Mouse (Mus musculus) skeletal muscle tissue, adult 2 months (tissue): Measurements from ENCODE around the gene Rps3a1.

Source experiments
- DNase-seq: peaks from one replicate; pipeline ENCODE4 v3.0.0-alpha.2; 2012; ENCODE audit warnings: low read depth, low spot score

Rps3a1 gene

DNA sequence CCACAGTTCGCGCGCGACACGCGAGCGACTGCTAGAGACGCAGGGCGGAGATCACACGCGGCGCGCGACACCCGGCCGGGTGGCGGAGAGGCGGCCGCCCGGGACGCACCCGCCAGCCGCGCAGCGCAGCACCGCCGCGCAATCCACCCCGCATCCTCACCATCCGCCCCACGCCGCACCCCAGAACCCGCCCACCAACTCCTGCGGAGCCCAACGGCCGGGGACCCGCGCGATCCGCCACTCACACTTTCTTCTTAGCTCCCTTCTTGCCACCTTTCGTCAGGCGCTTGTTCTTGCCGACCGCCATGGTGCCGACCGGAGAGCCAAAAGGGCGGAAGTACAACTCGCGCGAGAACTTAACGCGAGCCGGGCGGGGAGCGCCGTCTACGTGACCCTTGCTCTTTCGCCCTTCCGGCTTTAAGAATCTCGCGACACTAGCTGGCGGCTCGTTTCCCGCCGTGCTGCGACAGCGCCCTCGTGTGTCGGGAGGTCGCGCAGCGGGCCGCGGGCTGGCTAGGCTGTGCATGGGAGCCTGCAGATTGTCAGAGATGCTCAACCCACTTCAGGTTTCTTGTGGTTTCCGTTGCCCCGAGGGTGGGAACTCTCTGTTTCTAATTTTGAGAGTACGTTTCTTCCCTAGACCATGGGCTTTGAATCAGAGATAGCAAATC, at the start of gene Rps3a1:
TSS of gene Rps3a1 (minus strand) at position 440 of the 671 bp plus-strand sequence.
- DNase-seq: peak; percentile 98

DNA sequence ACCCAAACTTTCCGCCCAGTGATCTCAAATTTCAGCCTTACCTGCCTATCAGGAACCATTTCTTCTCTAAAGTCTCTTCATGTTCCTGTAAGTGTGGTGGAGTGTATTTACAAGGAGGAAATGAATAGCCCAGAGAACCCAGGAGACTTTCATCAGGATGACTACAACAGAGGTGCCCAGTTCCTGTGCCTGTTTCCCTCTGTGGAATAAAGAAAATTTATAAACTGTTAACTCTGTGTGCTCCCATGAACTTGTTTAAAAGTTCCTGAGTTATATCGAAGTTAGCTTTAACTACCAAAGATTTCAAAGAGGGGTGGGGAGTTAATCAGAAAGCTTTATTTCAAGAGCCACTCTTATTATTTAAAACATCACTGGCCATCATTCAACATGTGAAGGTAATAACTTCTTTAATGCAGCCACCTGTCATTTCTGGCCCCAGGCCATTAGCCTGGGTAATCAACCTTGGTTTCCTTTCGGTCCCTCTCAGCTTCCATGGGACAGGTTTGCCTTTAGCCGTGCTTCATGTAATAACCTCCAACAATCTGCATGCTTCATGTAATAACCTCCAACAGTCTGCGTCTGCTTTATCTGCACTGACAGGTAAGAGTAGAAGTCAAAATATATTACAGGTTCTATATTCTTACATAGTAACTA, 45.4 kb upstream of the Rps3a1 start:
- DNase-seq: no peak

DNA sequence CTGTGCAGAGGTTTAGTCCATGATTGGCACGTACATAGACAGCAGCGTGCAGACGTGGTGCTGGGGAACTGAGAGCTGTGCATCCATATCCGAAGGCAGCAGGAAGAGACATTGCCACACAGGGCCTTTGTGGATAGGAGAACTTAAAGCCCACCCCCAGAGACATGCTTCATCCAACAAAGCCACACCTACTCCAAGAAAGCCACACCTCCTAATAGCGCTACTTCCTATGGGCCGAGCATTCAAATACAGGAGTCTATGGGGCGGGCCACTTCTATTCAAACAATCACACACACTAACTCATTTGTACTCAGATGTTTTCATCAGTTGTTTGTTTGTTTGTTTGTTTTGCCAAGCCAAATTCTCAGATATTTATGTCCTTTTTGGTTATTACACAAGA, 42.0 kb upstream of the Rps3a1 start:
- DNase-seq: no peak

DNA sequence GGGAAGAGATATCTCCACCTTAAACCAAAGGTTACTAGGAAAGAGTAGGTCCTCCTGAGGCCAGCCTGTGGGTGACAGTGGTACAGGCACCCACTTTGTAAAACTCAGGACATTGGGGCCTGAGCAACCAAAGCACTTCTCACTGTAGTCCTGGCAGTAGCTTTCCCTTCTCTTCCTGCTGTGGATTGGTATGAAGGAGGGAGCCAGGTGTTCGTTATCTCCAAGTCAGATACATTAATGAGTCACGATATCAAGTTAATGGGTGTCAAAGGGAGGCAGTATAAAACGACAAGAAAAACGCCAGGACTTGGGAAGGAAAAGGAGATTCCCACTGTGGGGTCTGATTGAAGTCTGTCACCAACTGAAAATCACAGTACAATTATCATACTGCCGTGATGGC, 38.6 kb upstream of the Rps3a1 start:
- DNase-seq: no peak

DNA sequence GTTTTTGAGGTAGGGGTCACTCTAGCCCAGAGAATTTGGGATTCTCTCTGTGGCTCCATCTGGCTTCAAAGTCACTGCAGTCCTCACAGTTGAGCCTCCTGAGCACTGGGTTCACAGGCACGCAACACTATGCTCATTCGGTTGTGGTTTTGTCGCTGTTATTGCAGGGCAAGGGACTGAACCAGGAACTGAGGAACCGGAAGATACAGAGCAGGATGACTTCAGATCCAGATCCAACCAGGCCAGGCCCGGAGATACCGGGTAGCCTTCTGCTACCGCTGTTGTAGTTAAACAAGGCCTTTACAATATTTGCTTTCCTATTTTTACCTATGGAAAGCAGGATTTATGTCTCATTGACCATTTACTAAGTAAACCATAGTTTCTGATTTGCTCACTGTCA, 37.2 kb upstream of the Rps3a1 start:
- DNase-seq: no peak

DNA sequence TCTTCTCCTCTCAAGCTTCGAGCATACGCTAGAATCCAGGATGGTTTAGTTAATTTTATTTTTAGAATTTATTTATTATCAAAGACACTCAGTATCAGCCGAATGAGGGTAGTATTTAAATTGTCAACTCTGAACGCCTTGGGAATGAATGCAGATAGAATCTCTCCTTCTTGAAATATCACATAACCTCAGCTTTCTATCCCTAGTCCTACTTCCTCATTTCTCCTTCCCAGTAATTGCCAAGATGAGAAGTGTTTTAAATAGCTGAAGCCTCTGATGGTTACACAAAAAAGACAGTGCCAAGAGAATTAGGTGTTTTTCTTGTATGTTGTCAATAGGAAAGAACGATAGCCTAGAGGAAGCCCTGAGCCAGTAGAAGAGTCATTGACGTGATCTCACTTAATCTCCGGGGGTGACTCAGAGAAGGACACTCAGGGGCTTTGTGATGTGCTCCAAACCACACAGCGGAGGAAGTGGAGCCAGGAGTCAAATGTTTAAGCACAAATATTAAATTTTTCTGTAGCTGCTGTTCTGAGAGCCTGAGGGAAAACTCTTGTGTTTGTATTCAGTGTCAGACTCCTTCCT, 26.4 kb upstream of the Rps3a1 start:
- no peak for DNase-seq

DNA sequence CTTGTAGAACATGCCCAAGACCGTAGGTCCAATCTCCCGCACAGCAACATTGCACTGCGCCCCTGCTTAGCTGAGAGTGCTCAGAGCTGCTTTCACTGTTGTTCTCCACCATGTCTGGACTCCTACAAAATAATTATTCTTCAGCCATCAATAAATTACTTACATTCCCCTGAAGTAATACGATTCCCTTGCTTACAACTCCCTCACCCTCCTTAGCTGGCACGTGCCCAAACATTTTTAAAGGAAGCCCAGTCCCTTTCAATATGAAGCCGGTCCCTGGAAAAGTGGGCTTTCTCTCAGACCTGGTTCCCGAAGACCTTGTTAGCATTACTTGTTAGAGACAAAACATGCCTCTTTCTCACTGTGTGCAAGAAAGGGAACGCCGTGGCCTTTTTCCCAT, 7.0 kb upstream of the Rps3a1 start:
- DNase-seq: no peak

DNA sequence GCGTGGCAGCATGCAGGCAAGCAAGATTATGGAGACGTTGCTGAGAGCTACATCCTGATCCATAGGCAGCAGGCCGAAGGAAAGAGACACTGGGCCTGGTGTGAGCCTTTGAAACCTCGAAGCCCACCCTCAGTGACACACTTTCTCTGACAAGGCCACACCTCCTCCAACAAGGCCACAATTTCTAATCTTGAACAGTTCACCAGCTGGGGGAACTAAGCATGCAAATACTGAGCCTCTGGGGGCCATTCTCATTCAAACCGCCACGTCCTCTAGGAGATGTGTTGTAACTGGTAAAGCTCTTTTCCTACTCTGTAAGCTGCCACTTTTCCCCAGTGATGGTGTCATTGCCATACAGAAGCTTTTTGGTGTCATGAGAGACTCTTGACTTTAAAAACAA, 6.6 kb upstream of the Rps3a1 start:
- no peak for DNase-seq

DNA sequence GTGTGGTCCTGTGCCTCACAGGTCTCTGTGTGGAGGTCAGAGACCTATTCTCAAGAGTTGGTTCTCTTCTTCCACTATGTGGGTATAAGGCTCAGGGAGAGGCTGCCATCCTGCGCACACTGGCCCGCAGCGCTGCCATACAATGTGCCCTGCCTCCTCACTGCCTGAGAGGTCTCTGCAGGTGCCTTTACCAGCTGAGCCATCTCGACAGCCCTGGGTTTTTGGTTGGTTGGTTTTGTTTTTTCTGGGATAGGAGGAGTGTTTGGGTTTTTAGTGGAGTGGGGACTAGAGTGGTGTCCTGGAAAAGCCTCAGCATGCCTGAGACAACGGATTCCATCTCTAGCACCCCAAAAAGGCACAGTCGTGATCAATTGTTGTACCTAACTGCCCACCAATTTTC, 841 bp upstream of the Rps3a1 start:
- DNase-seq: no peak

DNA sequence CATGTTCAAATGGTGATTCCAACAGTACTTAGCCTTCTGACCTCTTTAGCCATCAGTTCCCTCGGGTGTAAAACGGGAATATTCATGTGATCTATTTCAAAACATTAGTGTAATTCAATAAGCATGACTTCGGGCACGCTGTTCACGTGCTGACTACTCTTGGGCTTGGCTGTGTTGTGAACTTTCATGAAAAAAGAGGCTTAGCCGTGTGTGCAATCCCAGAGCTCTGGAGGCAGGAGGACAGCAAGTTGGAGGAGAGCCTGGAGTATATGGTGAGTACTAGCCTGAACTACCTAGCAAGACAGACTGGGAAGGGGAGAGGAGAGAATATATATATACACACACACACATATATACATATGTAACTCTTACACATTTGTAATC, 424 bp upstream of the Rps3a1 start:
- DNase-seq: peak; percentile 34

DNA sequence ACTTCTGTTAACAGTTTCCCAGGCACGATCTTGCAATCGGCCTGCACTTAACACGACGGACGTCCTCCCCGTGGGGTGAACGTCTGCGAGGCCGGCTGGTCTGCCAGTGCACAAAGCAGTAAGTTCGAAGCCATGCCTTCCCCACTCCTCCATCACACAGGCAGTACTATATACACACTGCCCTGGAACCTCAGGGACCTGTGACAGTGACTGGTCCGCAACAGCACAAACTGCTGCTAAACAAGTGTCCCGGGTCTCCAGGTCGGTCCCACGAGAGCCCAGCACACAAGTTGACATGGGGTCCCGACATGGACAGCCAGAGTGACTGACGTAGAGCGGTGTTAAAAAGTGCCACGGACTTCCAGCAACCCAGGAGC, 628 bp downstream of the Rps3a1 start:
- DNase-seq: peak; percentile 13

DNA sequence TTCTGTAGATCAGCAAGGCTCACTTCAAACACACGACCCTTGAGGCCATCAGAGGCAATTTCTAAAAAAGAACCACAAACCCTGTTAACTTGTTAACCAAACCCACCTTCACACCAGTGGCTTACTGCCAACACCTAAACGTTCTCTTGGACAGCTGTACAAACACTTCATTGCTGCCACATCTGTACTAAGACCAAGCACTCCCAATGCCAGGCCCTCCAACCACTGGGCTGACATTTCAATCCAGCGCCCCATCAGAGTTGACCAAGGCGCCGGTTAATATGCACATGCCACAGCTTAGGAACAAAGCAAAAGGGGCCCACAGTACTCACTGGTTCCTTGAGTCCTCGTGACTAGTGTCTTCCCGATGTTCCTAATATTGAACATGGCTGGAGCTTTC, 1.1 kb downstream of the Rps3a1 start:
- DNase-seq: no peak

DNA sequence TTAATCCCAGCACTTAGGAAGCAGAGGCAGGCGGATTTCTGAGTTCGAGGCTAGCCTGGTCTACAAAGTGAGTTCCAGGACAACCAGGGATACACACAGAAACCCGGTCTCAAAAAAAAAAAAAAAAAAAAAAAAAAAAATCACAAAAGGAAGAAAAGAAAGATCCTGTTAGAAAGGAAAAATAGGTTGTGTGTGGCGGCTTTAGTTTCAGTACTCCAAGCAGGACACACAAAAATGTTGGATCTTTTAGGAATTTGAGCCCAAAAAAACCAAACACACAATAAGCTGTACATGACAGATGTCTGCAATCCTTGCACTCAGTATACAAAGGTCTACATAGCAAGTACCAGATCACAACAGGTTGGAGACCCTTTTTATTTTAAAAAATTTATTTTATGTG, 2.8 kb downstream of the Rps3a1 start:
- DNase-seq: no peak

DNA sequence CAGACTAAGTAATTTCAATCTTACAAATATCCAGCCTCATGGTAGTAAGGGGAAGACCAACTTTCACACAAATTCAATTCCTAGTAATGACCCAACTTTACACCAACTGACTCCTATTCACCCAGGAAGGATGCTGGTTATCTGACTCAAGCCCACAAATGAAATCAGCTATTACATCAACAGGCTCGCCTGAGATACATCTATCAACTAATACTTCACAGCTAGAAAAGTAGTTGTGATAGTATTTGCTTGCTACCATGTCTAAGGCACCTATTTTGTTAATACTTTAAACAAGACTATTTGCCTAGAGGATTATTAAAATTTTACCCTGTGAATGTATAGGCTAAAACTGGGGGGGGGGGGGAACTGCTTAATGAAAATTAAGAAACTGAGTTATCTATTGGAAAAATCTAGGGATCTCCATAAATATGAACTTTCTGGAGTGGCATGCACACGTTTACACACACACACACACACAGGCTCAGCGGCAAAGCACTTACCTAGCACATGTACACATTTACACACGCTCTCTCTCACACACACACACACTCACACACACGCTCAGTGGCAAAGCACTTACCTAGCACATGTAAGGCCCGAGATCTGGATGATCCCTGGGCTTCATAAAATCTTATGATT, 5.4 kb downstream of the Rps3a1 start:
- DNase-seq: no peak

DNA sequence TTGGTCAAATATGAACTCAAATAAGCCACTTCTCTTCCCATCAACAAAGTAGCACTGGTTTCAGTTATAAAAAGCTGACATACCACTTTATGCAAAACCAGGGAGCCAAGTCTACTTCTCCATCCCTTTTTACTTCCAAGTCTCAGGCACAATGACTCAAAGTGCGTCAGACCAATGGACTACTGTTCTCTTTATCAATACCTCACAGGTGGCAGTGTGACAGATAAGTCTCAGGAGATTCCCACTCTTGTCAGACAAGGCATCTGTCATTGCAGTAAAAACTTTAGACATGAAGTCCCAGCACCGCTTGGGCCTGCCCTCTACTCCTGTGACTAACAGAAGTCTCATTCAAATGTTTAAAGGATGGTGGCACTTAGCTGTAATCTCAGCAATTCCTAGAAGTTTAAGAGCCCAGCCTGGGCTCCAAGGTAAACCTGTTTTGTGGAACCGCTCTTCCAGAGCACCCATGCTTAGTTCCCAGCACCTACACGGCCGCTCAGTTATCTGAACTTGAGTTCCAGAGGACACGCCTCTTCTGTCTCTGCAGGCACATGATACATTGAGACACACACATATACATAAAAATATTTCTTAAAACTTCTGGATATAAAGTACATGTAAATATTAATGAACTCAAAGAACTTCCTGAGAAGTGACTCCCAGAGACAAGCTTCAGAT, 6.5 kb downstream of the Rps3a1 start:
- no peak for DNase-seq

DNA sequence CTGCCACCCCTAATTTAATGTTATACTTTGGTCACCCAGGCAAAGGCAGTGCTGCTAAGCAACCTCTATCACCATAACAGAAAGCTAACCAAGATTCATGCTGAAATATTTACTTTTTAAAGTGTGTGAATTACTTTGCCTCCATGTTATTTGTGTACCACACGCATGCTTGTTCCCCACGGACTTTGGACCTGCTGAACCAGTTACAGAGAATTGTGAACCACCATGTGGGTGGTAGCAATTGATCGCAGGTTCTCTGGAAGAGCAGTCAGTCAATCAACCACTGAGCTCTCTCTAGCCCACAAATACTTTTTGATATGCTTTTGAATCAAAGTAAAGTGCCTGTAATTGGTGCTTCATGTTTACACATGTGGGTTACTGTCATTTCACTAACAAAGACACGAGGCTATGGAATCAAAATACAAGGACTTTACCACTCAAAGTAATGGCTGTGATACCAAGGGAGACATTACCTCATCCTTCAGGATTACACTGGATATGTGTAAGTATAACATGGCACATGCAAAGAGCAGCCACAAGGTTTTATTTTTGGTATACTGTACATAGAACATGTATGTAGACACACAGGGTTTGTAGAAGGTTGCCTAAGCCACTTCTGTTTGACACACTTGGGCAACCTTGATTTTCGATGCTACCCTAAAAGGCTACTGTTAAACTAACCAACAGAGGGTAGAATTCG, 7.4 kb downstream of the Rps3a1 start:
- no peak for DNase-seq

DNA sequence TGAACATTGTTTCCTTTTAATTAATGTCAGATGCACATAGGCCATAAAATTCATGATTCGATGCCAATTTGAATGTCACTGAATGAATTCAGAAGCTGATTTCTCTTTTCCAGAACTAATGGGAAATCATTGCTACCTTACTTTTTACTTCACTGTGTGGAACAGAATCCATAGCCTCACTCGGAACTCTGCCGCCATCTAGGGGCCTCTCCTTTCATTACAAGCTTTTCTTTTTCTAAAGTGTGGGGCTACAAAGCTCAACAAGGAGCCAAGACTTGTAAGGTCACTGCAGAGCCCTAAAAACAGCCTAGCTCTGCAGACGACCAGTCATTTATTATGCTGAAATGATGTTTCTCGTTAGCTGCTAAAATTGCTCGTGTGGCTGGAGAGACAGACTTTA, 12.7 kb downstream of the Rps3a1 start:
- DNase-seq: peak; percentile 24

DNA sequence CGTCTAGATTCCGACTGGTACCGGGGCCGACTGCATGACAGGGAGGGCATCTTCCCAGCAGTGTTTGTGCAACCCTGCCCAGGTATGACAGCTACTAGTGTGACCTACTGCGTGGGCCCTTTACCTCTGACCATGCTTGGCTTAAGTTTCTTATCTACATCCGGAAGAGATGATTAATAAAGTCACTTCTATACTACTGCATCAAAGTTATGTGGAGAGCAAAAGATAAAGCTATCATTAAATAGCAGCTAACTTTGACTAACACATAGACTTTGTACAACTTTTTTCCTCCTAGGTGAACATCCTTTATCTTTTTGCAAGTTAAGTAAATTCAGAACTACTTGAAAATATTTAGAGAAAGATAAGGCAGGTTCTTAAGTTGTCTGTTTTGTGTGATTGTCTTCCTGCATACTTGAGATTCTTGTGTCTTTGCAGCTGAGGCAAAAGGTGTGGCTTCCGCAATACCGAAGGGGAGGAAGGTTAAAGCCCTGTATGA, 19.2 kb downstream of the Rps3a1 start:
- DNase-seq: no peak

DNA sequence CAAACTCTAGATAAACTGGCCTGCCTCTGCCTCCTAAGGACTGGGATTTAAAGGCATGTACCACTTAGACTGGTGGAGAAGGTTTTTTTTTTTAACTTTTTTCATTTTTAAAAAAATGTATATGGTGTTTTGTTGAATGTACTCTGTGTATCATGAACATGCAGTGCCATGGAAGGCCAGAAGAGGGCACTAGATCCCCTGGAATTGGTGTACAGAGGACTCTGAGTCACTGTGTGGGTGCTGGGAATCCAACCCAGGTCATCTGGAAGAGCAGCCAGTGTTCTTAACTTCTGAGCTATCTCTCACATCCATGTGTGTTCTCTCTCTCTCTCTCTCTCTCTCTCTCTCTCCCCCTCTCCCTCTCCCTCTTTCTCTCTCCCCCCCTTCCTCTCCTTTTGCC, 20.3 kb downstream of the Rps3a1 start:
- DNase-seq: no peak

DNA sequence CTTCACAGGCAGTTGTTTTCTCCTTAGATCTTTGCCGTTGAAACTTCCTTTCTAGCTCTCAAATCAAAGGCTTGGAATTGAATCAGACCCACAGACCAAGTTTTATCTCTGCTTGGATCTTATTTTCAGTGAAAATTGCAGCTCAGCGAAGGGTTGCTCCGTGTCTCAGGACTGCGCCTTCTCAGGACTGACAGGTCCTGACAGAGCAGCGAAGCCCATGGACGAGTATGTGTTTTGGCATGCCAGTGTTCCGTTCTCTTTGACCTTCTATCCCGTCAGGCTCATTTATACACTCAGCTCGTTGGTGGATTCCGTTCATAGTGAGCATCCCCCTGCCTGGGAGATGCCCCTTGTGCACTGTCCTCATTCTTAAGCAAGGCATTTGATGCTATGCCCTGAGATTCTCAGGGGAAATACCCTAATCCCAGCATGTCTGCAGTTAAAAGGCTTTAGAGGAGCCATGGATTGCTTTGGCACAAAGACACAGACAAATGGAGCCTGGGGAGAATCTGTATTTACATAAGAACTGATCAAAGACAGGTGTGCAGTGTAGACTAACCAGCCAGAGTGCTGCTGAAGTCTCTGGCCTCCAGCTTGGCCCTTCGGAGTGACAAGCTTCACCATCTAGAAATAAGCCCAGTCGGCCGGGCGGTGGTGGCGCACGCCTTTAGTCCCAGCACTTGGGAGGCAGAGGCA, 23.1 kb downstream of the Rps3a1 start:
- no peak for DNase-seq

DNA sequence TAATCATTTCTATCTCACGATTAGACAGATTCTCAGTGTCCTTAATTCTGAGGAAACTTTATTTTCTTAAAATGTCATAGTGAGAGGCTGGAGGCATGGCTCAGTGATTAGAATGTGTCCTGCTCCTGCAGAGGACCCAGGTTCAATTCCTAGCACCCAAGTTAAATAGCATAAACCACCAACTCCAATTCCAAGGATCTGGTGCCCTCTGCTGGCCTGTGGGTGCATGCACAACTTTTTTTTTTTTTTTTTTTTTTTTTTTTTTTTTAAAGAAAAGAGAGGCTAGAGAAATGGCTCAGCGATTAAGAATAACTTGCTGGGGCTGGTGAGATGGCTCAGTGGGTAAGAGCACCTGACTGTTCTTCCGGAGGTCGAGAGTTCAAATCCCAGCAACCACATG, 25.6 kb downstream of the Rps3a1 start:
- DNase-seq: no peak
